Mouse (Mus musculus) ES-Bruce4 (cell line): ENCODE measurements around the gene Scgb1b19. TPM values are rescaled to one million over a fixed set of nuclear protein-coding genes. Genes with fewer than 3 reads are reported as not detected.
"Not testable (repeated sequence)": the region's sequence is repeated elsewhere in the genome, so short reads cannot be mapped to it uniquely, and the experiment has no call there.

Experiments used
- H3K27ac ChIP-seq: 2 replicates; pipeline ENCODE4 v1.5.1; 2012; ENCODE audit warnings: low read length, inconsistent platforms; ENCODE audit not compliant: insufficient read depth
- H3K27me3 ChIP-seq: 2 replicates; pipeline ENCODE4 v1.6.1; 2012; ENCODE audit warnings: mild to moderate bottlenecking, low read length, inconsistent platforms; ENCODE audit not compliant: control insufficient read depth, poor library complexity, insufficient read depth, severe bottlenecking
- H3K36me3 ChIP-seq: 2 replicates; pipeline ENCODE4 v1.6.1; 2012; ENCODE audit warnings: inconsistent platforms, mild to moderate bottlenecking, low read length, moderate library complexity; ENCODE audit not compliant: control insufficient read depth, poor library complexity, insufficient read depth, severe bottlenecking
- H3K4me1 ChIP-seq: one replicate; pipeline ENCODE4 v1.8.1; 2011; ENCODE audit warnings: low read length; ENCODE audit not compliant: control insufficient read depth, insufficient read depth
- H3K4me3 ChIP-seq: 2 replicates; pipeline ENCODE4 v1.5.1; 2011; ENCODE audit warnings: low read depth, mild to moderate bottlenecking, low read length
- H3K9ac ChIP-seq: 2 replicates; pipeline ENCODE4 v1.6.1; 2012; ENCODE audit warnings: low read depth, mild to moderate bottlenecking, inconsistent platforms; ENCODE audit not compliant: poor library complexity, severe bottlenecking
- H3K9me3 ChIP-seq: replicated peaks from 2 replicates; pipeline ENCODE4 v1.6.1; 2012; ENCODE audit warnings: mild to moderate bottlenecking, low read length, inconsistent platforms; ENCODE audit not compliant: control insufficient read depth, poor library complexity, insufficient read depth, severe bottlenecking
- polyA plus RNA-seq: library from polyadenylated mRNA; stranded (reverse); fragments of >200 nt; gene quantifications from 2 replicates; pipeline ENCODE4 v1.2.4, GENCODE M21; 2011; ENCODE audit warnings: low read depth; ENCODE audit not compliant: missing spikeins, insufficient read depth, insufficient read length

The Scgb1b19 gene
- not detected in 2 replicates for polyA plus RNA-seq

- H3K4me1 ChIP-seq, H3K27ac ChIP-seq, H3K27me3 ChIP-seq, H3K36me3 ChIP-seq, H3K9me3 ChIP-seq, H3K4me3 ChIP-seq, H3K9ac ChIP-seq: not testable (repeated sequence)
Measured at GRCm38 (mm10) chr7:33286991-33287390, at the start of gene Scgb1b19. TSS of gene Scgb1b19 (plus strand) at chr7:33287291.

GRCm38 (mm10) chr7:33280238-33280637, 6.9 kb upstream of the Scgb1b19 start, which contains the start of gene Scgb2b19:
TSS of gene Scgb2b19 (minus strand) at chr7:33280338.
- H3K27me3 ChIP-seq, H3K36me3 ChIP-seq, H3K9ac ChIP-seq, H3K9me3 ChIP-seq, H3K4me1 ChIP-seq, H3K27ac ChIP-seq, H3K4me3 ChIP-seq: not testable (repeated sequence)

Other genes with a start within 250 kb of the Scgb1b19 start
- gene Scgb2b17, start 230.7 kb upstream of the Scgb1b19 start, polyA plus RNA-seq: not detected in 2 replicates
- gene Scgb1b17, start 223.8 kb upstream of the Scgb1b19 start, polyA plus RNA-seq: not detected in 2 replicates
- not detected in 2 replicates for gene Scgb2b18, start 113.4 kb upstream of the Scgb1b19 start, polyA plus RNA-seq
- gene Scgb1b18, start 101.7 kb upstream of the Scgb1b19 start, polyA plus RNA-seq: not detected in 2 replicates
- gene Scgb2b19, start 7.0 kb upstream of the Scgb1b19 start, polyA plus RNA-seq: not detected in 2 replicates
- gene Scgb2b20, start 79.0 kb downstream of the Scgb1b19 start, polyA plus RNA-seq: not detected in 2 replicates
- not detected in 2 replicates for gene Scgb1b20, start 85.9 kb downstream of the Scgb1b19 start, polyA plus RNA-seq
- gene Scgb2b21, start 233.2 kb downstream of the Scgb1b19 start, polyA plus RNA-seq: not detected in 2 replicates